Mouse (Mus musculus) left cerebral cortex, postnatal 10 days (tissue): ENCODE measurements around the gene Arl5b. TPM values are rescaled to one million over a fixed set of nuclear protein-coding genes. Genes with fewer than 3 reads are reported as not detected.

ENCODE experiments used
- DNase-seq, 2 experiments: peaks; one replicate each; pipeline ENCODE4 v3.0.0; 2021 to 2022; ENCODE audit warnings: low spot score in 2 of 2, mixed read lengths in 1 of 2; ENCODE audit errors: extremely low spot score in 1 of 2
- intact Hi-C: fragments of 180-260 bp; cut with DNase I; formaldehyde crosslinking; loops from one replicate; pipeline ENCODE4 v1.15.1; 2025
- total RNA-seq, 2 experiments: library from RNA; stranded (reverse); gene quantifications; 2 replicates each; pipeline ENCODE4 v1.2.3; 2021

Gene Arl5b
- 10 to 100 TPM; 35.8 to 37.4 TPM for total RNA-seq

DNA sequence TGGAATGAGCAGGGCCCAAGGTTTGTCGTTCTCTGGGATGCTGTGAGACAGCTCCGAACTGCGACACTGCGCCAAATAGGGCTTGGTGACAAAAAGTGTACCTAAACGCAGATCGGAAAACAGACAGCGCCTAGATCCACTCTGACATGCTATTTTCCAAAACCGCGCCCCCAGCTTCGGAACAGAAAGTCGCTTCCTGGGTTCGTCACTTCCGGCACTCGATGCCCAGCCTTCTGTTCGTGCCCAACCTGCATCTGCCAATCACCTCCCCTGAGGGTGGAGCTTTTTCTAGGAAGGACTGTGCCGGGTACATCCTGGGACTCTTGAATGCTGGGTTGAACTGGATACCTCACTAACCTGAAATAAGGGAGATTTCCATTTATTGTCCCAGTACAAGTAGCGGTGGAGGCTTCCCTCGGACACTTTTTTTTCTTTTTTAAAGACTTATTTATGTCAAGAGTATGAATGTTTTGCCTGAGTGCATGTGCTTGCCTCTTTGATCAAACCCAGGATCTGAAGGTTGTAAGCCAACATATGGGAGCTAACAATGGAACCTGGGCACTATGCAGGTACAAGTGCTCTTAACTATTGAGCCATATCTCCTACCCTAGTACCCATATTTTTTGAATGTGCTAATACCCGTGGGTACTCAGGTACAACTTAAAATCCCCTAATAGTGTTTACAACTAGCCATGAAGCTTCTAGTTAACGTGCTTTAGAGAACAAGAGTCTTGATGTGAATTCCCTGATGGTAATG is at the start of gene Arl5b:
Arl5b (plus strand) TSS at position 279 of the 757 bp plus-strand sequence.
- intact Hi-C loops = no loop called here
- peak; percentile 94 to 96 for DNase-seq

DNA sequence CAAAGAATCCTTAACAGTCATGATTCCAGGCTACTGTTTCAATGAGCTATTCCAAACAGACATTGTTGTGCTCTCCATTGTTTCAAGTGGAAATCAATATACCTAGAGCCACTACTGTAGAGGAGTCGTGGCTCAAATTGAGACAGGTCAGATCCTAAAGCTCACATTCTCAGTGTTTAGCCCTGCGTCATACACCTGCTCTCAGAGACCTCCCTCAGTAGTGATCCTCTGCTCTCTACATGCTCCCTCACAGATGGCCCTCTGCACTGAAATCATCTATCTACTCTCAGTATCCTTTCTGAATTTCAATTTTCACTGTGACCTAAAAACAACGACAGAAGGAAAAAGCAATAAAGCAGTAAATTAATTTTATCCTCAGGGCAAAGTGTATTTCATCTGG is 41.7 kb upstream of the Arl5b start:
- intact Hi-C loops = no loop called here

DNA sequence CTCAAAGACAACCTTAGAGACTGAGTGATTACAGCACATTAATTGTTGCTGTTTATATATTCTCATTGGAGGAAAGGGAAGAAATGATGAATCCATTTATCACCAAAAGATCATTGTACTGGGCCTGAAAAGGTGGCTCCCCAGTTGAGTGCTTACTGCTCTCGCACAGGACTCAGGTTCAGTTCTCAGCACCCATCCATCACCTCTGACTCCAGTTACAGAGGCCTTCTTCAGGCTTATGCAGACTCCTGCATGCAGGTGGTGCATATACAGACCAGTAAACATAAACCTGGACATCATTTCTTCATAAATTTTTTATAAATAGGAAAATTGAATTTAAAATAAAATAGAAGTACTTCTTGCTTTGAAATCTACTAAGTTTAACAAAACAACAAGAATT is 41.1 kb upstream of the Arl5b start:
- intact Hi-C loops = no loop called here
- no peak for DNase-seq

More for the DNA sequence above, 41.7 kb upstream of the Arl5b start:
- no peak for DNase-seq

DNA sequence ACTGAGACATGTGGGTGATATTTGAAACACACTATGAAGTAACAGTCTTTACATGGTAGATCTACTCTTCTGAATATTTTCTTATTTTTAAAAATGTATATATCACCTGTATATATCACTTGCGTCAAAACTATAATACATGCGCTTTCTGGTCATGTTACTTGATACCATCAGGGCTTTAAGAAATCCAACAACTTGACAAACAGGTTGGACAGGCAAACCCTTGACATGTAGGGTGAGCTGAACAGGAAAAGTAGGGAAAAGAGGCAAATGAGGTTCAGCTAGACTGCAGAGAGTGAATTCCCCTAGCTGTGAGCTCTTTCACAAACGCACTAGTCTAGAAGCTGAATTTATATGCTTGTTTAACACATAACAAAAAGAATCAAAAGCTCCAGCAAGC is 22.4 kb upstream of the Arl5b start:
- intact Hi-C loops = no loop called here
- DNase-seq = no peak

DNA sequence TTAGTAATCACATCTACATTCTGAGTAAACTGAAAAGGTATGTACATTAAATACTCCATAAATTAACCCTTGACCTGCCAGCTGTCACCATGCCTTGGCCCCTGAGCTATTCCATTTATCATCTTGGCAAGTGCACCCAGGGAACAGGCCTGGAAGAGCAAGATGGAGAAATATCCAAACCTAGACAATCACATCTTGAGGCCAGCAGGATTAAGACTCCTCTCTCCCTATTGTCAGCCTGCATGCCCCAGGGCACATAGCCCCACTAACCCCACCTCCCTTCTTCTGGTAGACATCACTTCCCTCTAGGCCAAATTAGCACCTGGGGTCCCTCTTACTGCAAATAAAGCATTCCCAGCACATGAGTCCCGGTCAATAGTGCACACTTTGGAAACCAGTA is 21.4 kb upstream of the Arl5b start:
- intact Hi-C loops = no loop called here
- DNase-seq = no peak

DNA sequence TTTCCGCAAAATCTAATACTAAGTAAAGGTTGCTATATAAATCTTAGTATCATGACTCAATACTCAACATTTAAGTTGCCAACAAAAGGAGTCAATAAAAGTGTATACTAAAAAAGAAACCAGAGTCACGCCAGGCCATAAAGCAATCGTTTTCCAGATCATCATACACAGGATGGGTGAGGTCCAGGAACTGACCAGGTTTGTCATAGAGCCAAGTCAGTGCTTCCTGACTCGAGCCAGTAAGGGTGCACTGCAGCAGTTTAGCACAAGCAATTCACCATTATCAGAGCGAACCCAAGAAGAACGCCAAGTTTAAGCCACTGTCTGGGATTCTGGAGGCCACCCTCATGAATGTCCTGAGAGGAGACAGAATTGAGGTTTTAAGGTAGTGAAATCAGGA is 10.5 kb upstream of the Arl5b start:
- DNase-seq = peak in 1 of 2 experiments; percentile 49
- intact Hi-C loops = no loop called here

DNA sequence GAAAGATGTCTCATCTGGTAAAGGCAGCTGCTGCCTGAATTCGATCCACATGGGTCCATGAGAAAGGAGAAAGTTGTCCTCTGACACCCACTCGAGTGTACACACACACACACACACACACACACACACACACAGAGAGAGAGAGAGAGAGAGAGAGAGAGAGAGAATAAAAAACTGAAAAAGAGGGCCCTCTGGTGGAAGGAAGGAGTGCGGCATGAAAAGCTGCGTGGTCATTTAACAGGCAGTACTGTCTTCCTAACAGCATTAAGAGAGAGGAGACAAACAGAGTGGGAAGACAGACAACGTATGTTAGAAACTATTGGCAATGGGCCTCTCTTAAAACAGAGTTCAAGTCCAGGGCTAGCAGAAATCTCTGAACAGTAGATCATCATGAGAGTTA is 8.9 kb upstream of the Arl5b start:
- DNase-seq = peak; percentile 22 to 25
- intact Hi-C loops = no loop called here

DNA sequence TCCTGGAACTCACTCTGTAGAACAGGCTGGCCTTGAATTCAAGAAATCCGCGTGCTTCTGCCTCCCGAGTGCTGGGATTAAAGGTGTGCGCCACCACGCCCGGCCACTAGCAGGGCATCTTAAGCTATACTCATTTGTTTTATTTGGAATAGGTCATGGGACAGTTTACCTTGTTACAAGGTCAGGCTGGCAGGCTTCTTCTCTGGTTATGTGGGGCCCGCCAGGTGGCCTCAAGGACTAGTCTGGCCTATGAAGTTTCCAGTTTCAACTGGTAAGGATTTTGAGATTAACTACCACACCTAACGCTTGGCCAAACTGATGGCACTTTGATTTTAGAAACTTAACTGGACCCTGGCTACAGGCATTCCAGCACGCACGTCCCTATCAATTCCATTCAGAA is 5.3 kb downstream of the Arl5b start:
- intact Hi-C loops = no loop called here
- DNase-seq = no peak

DNA sequence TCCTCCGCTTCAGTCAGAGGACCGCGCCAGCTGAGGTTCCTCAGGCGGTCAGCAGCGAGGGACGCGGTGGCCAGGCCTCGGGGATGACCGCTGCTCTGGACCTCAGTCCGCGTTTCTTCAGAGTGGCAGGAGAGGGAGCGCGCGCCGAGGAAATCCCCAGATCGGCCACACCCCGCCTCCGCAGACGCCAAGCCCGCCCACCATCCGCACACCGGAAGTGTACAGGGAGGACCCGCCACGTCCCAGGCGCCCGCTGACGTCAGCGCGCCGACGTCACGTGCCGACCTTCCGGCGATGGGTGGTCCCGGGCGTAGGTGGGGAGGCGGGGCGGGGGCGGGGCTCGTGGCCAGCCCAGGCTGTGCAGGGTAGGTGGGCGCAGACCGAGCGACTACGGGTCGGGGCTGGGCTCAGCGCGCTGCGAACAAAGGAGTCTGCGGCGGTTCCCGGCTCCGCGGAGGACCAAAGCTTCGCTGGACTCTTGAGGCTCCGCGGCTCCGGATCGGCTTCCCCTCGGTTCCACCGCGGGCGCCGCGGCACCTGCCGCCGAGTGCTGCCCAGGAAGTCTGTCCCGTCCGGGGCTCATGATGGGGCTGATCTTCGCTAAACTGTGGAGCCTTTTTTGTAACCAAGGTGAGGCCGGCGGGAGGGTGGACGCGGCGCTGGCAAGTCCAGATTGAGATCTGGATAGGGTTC is 5.9 kb downstream of the Arl5b start, which contains the start of gene Nsun6:
Nsun6 (minus strand) TSS at position 125 of the 693 bp plus-strand sequence.
- intact Hi-C loops = no loop called here
- peak; percentile 92 to 98 for DNase-seq

DNA sequence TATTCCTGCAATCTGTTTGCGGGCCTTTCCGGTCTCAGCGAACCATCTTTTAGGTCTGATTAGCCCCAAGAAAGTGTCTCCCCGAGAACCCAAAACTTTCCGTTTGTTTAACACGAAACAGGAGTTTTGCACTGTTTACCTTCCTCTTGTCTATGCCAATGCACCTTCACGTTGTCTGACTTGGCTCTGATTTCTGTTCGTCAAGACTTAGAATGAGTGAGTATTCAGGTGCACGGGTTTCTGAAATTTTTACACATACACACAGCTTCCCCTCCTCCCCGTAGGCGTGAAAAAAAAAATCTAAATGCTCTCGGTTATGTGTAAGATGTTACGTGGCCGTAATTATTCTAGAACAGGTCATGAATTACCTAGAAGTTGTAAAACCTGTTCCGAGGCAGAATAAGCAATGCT is 6.6 kb downstream of the Arl5b start:
- intact Hi-C loops = no loop called here

DNA sequence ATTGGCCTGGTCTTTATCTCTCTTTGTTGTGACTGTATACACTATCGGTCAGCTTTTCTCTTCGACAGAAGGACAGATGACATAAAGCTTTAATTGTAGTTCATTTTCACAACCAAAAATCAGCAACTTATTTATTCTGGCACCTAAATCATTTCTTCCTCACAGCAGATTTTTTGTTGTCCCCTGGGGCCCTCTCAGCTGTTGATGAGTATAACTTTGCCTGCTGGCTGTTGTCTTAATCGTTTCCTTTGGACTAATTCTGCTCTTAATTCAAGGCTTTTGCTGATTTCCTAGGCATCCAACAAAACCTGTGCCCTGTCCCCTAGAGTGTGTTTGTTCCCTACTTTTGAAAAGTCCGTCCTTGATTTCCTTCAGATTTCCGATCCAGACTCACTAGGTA is 9.0 kb downstream of the Arl5b start:
- intact Hi-C loops = no loop called here
- DNase-seq = no peak

More for the DNA sequence above, 6.6 kb downstream of the Arl5b start:
- no peak for DNase-seq

DNA sequence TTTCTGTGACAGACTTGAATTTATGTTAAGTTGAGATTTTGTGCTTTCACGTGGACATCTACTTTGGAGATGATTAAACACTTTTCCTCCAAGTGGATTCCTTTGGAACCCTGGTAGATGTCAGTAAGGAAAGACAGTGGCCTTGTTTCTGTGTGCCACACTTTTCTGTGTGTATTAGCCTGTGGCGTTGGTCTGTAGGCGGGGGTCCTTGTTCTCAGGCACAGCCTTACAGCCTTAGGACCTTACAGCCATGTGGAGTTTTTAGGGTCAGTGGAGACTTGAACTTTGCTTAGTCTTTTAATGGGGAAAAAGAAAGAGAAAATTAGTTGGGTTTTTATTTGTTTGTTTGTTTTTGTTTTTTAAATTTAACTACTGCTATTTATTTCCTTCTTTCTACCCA is 11.7 kb downstream of the Arl5b start:
- intact Hi-C loops = no loop called here
- no peak for DNase-seq

DNA sequence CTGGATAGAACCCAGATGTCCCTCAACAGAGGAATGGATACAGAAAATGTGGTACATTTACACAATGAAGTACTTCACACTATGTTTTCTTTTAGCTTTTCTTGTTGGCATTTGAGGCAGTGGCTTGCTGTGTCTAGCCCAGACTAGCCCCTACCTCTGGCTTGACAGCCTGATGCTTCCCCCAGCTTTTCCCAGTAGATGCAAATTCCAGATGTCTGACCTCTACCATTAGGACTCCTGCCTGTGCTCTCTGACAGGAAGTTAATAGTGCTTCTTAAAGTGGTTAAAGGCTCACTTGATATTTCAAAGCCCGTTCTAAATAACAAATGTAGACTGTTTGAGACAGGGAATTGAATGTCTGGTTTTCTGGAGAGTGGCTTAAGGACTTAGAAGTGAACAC is 14.6 kb downstream of the Arl5b start:
- DNase-seq = no peak
- intact Hi-C loops = no loop called here

DNA sequence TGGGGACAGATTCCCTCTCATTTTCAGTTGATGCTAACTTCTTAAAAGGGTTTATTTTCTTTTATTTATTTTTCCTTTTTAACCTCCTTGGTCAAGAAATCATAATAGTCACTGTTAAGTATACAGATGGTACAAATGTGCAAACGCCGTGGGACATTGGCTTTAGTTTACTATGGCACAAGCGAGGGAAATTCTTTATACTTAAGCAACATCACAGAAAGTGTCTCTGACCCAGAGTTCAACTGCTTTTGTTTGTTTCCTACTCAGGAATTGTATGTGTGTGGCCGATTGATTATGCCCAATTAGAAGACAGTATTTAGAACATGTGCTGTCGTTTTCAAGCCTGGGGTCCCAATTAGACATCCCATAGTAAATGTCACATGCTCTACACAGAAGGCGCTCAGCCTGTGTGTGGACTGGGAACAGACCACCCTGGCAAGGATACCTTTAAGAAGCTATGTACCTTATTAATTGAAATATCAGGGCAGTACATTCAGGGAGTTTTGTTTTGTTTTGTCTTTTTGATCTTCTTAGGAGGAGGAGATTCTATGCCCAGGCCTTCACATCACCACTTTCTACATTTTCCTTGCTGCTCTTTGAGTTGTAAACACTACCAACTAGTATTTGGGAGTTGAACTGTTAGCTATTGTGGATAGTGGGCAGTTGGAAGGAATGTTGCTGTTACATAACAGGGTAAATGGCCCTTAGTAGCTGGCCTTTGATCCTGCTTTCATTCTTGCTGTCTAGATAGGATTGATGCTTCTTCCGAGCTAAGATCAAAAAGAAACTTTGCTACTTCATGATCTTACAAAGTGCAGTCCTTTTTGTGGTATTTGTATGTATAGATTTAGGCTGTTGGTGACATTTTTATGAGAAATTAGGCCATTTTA is 15.4 kb downstream of the Arl5b start:
- no peak for DNase-seq
- intact Hi-C loops = no loop called here

DNA sequence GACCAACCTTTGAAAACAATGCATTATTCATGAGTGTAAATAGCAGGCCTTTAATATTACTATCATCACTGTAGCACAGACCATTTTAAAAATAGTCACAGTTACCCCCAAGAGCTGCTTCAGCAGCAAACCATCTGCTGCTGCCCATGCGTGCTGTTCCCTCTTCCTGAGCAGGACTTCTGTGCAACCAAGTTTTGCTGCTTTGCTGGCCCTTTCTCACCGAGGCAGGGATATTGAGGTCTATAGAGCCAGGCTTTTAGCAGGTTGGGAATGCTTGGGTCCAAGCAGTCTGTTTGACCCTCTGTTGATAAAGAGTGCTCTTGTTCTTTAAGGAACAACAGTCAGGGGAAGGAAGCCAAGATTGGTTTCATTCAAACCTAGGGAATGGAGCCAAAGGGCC is 16.3 kb downstream of the Arl5b start:
- intact Hi-C loops = no loop called here
- no peak for DNase-seq

DNA sequence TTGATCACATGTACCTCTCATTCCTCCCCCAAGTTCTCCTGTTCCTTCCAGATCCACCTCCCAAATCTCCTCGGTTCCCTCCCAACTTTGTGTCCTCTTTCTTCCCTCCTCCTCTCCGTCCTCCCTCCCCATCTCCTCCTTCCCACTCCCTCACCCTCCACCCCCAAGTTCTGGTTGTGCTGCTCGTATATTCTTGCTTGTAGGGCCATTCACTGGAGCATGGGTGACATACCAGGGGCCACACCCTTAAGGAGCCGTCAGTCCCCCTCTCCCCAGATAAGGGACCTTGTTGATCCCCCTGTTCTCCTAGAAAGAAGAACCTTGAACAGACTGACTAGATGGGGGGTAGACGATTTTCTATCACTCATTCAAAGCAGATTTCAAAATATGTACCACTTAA is 17.9 kb downstream of the Arl5b start:
- no peak for DNase-seq
- intact Hi-C loops = no loop called here

DNA sequence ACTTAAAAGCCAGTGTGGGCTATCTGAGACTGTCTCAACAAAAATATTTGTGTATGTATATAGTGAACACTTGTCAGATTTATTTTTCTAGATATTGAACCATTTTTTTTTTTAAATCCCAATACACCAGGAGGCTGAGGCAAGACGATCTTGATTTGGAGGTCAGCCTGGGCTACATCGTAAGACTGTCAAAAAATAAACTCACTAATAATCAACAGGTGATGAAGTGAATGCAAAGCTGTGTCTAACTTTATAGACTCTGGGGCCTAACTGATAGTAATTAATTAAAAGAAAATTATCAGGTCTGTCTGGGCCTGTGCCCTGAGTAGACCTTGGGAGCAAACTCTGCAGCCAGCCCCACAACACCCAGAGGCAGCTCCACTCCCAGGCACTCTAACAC is 34.5 kb downstream of the Arl5b start:
- DNase-seq = no peak
- intact Hi-C loops = no loop called here

DNA sequence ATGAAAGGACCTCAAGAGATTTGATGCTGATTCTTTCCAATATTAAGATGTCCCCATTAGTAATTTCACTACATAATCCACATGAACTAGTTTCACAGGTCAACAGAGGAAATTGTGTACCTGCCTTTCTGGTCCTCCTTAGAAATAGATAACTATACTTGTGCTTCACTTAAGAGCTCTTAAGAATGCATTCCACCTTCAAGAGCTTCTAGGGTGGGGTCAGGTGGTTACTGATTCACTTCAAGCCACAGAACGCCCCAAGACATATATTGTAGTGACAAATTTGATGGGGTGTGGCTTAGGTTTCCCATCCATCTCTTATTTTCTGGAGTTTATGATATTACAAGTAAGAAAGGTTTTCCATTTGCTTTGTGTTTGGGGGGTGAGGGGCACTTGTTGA is 38.1 kb downstream of the Arl5b start:
- intact Hi-C loops = no loop called here
- DNase-seq = no peak

DNA sequence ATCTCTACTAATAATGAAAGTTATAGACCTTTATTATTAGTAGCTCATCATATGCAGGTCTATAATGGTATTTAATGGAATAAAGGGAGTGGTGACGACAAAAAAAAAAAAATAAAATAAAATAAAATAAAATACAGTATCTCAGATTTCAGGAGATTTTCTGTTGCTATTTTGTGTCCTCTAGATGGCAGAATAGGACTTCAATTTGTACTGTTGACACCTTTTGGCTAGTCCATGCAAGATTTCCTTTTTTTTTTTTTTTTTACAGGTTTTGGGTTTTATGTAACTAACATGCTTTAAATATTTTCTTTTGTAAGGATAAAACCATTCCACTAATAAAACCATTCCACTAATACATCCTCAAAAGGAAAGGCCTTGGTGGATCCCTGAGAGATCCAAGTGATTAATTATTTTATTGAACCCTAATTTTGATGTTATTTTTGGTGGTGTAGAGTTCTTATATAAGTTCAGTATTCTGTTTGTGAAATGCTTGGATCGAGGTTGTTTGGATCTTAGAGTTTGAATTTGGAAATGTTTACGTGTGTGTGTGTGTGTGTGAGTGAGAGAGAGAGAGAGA is 47.4 kb downstream of the Arl5b start:
- DNase-seq = peak in 1 of 2 experiments; percentile 13
- intact Hi-C loops = loop anchor here (5.0 to 10.0 kb wide), 2 partner anchors 1218 to 1261 kb away; partner anchors contain the start of gene Plxdc2
